Mouse (Mus musculus): ENCODE data around the gene D030056L22Rik. TPM values are rescaled to one million over a fixed set of nuclear protein-coding genes. Genes with fewer than 3 reads are reported as not detected.

D030056L22Rik gene
- polyA plus RNA-seq (2012; rRNA removed): 5.3 and 10.3 TPM in 2 replicates

DNA sequence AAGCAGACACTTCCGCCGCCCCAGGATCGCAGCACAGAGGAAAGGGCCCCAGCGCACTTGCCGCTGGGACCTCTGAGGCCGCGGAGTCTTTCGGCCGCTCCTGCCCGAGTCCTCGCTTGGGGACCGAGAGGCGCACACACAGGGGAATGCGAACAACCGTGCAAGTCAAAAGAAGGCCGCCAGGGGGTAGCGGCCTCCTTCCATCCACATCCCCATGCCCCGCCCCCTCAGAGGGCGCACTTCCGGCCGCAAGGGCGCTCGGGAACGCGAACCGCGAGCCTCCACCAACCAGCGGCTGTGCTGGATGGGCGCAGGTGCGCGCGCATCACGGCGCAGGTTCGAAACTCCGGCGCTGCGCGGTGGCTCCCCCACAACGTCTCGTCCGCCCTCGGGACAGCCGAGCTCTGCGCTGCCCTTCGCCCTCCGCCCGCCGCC, at the start of gene D030056L22Rik:
Gene D030056L22Rik (plus strand): TSS at position 328 of the 435 bp plus-strand sequence.

GRCm38 (mm10) chr19:18670608-18671007, 42.4 kb upstream of the D030056L22Rik start, which contains the start of gene Carnmt1:
Carnmt1 (plus strand) TSS chr19:18670764.

GRCm38 (mm10) chr19:18749598-18750339, 36.8 kb downstream of the D030056L22Rik start, which contains the start of gene Trpm6:
Trpm6 (plus strand) TSS chr19:18749983.

Other genes with a start within 250 kb of the D030056L22Rik start
- 26.3 and 40.1 TPM in 2 replicates for gene Ostf1, start 81.4 kb upstream of the D030056L22Rik start, polyA plus RNA-seq (2012; rRNA removed)
- gene Nmrk1, start 81.2 kb upstream of the D030056L22Rik start, polyA plus RNA-seq (2012; rRNA removed): 1.4 TPM in 2 replicates
- 2.3 and 3.4 TPM in 2 replicates for gene Carnmt1, start 42.4 kb upstream of the D030056L22Rik start, polyA plus RNA-seq (2012; rRNA removed)
- not detected in 2 replicates for gene Trpm6, start 36.8 kb downstream of the D030056L22Rik start, polyA plus RNA-seq (2012; rRNA removed)

Data from stomach, adult 2 months (tissue).